Mouse (Mus musculus): ENCODE measurements around the gene Ckap2l. TPM values are rescaled to one million over a fixed set of nuclear protein-coding genes. Genes with fewer than 3 reads are reported as not detected.

Ckap2l gene
- total RNA-seq, 1 experiment from 2014 or later: 0.47 TPM

- no peak for ATAC-seq (ENCODE audit: extremely low read depth, insufficient number of reproducible peaks, low FRiP score, poor library complexity, severe bottlenecking)
Measured at GRCm38 (mm10) chr2:129241845-129242833, 54.9 kb downstream of the Ckap2l start.

GRCm38 (mm10) chr2:129240726-129241432 lies 56.1 kb downstream of the Ckap2l start:
- no peak for ATAC-seq (ENCODE audit: extremely low read depth, insufficient number of reproducible peaks, low FRiP score, poor library complexity, severe bottlenecking)

- no peak for ATAC-seq (ENCODE audit: extremely low read depth, insufficient number of reproducible peaks, low FRiP score, poor library complexity, severe bottlenecking)
Measured at GRCm38 (mm10) chr2:129236526-129236925, 60.5 kb downstream of the Ckap2l start.

- ATAC-seq (ENCODE audit: extremely low read depth, insufficient number of reproducible peaks, low FRiP score, poor library complexity, severe bottlenecking): no peak
Measured at GRCm38 (mm10) chr2:129234731-129235130, 62.3 kb downstream of the Ckap2l start.

- ATAC-seq (ENCODE audit: extremely low read depth, insufficient number of reproducible peaks, low FRiP score, poor library complexity, severe bottlenecking): no peak
Measured at GRCm38 (mm10) chr2:129233803-129234477, 63.1 kb downstream of the Ckap2l start.

GRCm38 (mm10) chr2:129233218-129233617 lies 63.8 kb downstream of the Ckap2l start:
- no peak for ATAC-seq (ENCODE audit: extremely low read depth, insufficient number of reproducible peaks, low FRiP score, poor library complexity, severe bottlenecking)

- no peak for ATAC-seq (ENCODE audit: extremely low read depth, insufficient number of reproducible peaks, low FRiP score, poor library complexity, severe bottlenecking)
Measured at GRCm38 (mm10) chr2:129232484-129232883, 64.5 kb downstream of the Ckap2l start.

GRCm38 (mm10) chr2:129232023-129232422 lies 65.0 kb downstream of the Ckap2l start:
- no peak for ATAC-seq (ENCODE audit: extremely low read depth, insufficient number of reproducible peaks, low FRiP score, poor library complexity, severe bottlenecking)

GRCm38 (mm10) chr2:129229316-129229715 lies 67.7 kb downstream of the Ckap2l start:
- no peak for ATAC-seq (ENCODE audit: extremely low read depth, insufficient number of reproducible peaks, low FRiP score, poor library complexity, severe bottlenecking)

- no peak for ATAC-seq (ENCODE audit: extremely low read depth, insufficient number of reproducible peaks, low FRiP score, poor library complexity, severe bottlenecking)
Measured at GRCm38 (mm10) chr2:129228571-129228970, 68.4 kb downstream of the Ckap2l start.

- no peak for ATAC-seq (ENCODE audit: extremely low read depth, insufficient number of reproducible peaks, low FRiP score, poor library complexity, severe bottlenecking)
Measured at GRCm38 (mm10) chr2:129227709-129228108, 69.3 kb downstream of the Ckap2l start.

GRCm38 (mm10) chr2:129227011-129227529 lies 69.9 kb downstream of the Ckap2l start:
- no peak for ATAC-seq (ENCODE audit: extremely low read depth, insufficient number of reproducible peaks, low FRiP score, poor library complexity, severe bottlenecking)

GRCm38 (mm10) chr2:129226296-129226851 lies 70.6 kb downstream of the Ckap2l start:
- ATAC-seq (ENCODE audit: extremely low read depth, insufficient number of reproducible peaks, low FRiP score, poor library complexity, severe bottlenecking): no peak

GRCm38 (mm10) chr2:129225251-129225819 lies 71.7 kb downstream of the Ckap2l start:
- ATAC-seq (ENCODE audit: extremely low read depth, insufficient number of reproducible peaks, low FRiP score, poor library complexity, severe bottlenecking): no peak

GRCm38 (mm10) chr2:129224178-129224577 lies 72.8 kb downstream of the Ckap2l start:
- ATAC-seq (ENCODE audit: extremely low read depth, insufficient number of reproducible peaks, low FRiP score, poor library complexity, severe bottlenecking): no peak

- peak; percentile 49; the same call in 1 of the 2 replicates for ATAC-seq (ENCODE audit: extremely low read depth, insufficient number of reproducible peaks, low FRiP score, poor library complexity, severe bottlenecking)
Measured at GRCm38 (mm10) chr2:129221097-129221632, 75.8 kb downstream of the Ckap2l start.

GRCm38 (mm10) chr2:129218537-129219105 lies 78.4 kb downstream of the Ckap2l start:
- ATAC-seq (ENCODE audit: extremely low read depth, insufficient number of reproducible peaks, low FRiP score, poor library complexity, severe bottlenecking): no peak
